Mouse (Mus musculus): ENCODE results near the gene 9030025P20Rik. TPM values are rescaled to one million over a fixed set of nuclear protein-coding genes. Genes with fewer than 3 reads are reported as not detected.
A peak's percentile ranks its signal among the peaks of the same experiment; 100 is the strongest.
"Not testable (repeated sequence)": the region's sequence is repeated elsewhere in the genome, so short reads cannot be mapped to it uniquely, and the experiment has no call there.

The 9030025P20Rik gene
- total and polyA plus RNA-seq, 2 experiments from 2014 or later, result 8.7 to 9.8 TPM

DNA sequence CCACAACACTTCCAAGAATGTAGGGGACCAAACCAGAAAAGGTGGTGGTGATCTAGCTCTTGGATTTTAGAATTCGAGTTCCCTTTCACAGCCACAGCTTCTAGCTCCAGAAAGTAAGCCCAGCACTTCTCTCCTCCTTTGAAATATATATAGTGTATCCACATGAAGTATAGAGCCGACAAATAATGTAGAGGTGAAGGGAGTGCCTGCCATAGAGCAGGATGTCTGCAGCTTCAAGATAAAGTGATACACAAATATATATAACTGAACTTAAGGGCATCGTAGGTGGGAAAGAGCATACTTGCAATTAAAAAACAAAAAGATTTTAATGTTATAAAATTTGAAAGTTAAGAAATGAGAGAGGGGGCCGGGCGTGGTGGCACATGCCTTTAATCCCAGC is 15.9 kb downstream of the 9030025P20Rik start:
- H3K9ac ChIP-seq (replicated peaks; ENCODE audit: low read length); H3K27ac ChIP-seq; H3K4me1 ChIP-seq (ENCODE audit: insufficient read depth, low read length); ATAC-seq; H3K36me3 ChIP-seq (ENCODE audit: insufficient read depth, low read length); H3K9me3 ChIP-seq (ENCODE audit: low read length); H3K4me3 ChIP-seq (ENCODE audit: low read length); H3K27me3 ChIP-seq (ENCODE audit: insufficient read depth, low read length); DNase-seq (ENCODE audit: low spot score); H3K4me2 ChIP-seq (ENCODE audit: low read depth, low read length): not testable (repeated sequence)
- no CpG with 5 or more reads among the region's 5 CpGs for WGBS

DNA sequence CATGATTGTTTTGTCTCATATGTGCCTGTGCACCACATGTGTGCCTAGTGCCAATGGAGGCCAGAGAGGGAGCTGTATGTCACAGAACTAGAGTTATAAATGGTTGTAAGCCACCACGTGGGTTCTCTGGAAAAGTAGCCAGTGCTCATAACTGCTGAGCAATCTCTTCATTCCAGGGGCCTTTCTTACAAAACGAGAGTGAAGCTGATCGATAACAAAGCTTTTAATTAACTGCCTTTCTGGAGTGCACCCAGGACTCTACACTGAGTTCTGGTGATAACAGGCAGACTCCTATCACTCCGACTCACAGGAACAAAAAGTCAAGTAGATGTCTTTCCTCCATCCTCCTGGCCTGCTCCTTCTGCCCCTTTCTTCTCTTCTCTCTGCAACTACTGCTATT is 21.8 kb downstream of the 9030025P20Rik start:
- not testable (repeated sequence) for H3K36me3 ChIP-seq (ENCODE audit: insufficient read depth, low read length); H3K4me3 ChIP-seq (ENCODE audit: low read length); H3K27me3 ChIP-seq (ENCODE audit: insufficient read depth, low read length); H3K27ac ChIP-seq; ATAC-seq; H3K4me2 ChIP-seq (ENCODE audit: low read depth, low read length); H3K9ac ChIP-seq (replicated peaks; ENCODE audit: low read length); H3K9me3 ChIP-seq (ENCODE audit: low read length); H3K4me1 ChIP-seq (ENCODE audit: insufficient read depth, low read length); DNase-seq (ENCODE audit: low spot score)
- no CpG with 5 or more reads among the region's 4 CpGs for WGBS

DNA sequence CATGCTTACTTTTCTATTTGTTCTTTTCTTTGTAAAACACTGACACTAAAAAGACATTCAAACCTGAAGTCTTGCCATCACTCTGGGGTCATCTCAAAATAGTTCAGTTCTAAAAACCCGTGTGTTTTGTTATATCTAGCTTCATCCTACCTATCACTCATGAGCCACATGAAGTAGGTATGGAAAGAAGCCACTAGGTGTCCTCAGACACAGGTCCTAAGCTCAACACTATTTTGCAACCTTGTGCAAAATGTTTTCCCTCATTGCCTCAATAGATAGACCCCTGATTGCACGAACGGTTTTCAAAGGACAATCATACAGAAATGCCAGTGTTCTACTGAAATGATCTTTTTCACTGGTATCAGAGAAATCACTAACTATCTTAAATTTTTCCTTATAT is 30.8 kb downstream of the 9030025P20Rik start:
- H3K4me1 ChIP-seq (ENCODE audit: insufficient read depth, low read length); H3K27ac ChIP-seq; H3K9me3 ChIP-seq (ENCODE audit: low read length); H3K4me3 ChIP-seq (ENCODE audit: low read length); DNase-seq (ENCODE audit: low spot score); ATAC-seq; H3K36me3 ChIP-seq (ENCODE audit: insufficient read depth, low read length); H3K4me2 ChIP-seq (ENCODE audit: low read depth, low read length); H3K27me3 ChIP-seq (ENCODE audit: insufficient read depth, low read length); H3K9ac ChIP-seq (replicated peaks; ENCODE audit: low read length): not testable (repeated sequence)
- no CpG with 5 or more reads among the region's 3 CpGs for WGBS

DNA sequence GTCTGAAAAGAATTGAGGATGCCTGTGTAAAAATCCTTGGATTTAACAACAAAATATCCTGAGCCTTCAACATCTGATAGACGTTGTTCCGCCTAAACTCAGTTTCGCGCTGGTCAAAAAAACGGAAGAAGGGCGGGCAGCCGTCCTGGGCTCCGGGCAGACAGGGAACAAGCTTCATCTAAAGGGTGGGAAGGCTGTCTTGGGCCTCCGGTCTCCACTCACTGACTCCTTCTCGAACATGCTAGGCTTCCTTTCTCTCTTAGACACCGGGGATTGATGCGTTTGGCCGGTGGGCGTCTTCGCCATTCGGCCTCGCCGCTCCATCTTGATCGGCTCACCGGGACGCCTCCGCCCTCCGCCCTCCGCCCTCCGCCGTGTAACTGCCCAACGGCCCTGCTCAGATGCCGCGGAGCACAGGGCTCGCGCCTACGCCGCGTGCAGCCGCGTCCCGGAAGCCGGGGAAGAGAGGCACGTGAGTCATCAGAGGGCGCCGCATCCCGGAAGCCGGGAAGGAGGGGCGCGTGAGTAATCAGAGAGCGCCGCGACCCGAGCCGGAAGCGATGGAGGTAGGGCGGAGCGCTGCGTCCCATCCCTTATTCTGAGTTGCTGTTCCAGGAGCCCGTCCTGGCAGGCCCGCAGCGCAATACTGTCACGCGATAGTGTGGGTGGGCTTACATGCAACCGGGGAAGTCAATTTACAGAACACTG is 31.6 kb downstream of the 9030025P20Rik start, which contains the start of gene Gm3435:
Gm3435 (plus strand) TSS at position 471 of the 708 bp plus-strand sequence.
- peak; percentile 99 for ATAC-seq
- H3K4me1 ChIP-seq (ENCODE audit: insufficient read depth, low read length); H3K36me3 ChIP-seq (ENCODE audit: insufficient read depth, low read length); H3K27ac ChIP-seq; H3K4me3 ChIP-seq (ENCODE audit: low read length); H3K4me2 ChIP-seq (ENCODE audit: low read depth, low read length); H3K9ac ChIP-seq (replicated peaks; ENCODE audit: low read length); H3K9me3 ChIP-seq (ENCODE audit: low read length); H3K27me3 ChIP-seq (ENCODE audit: insufficient read depth, low read length); DNase-seq (ENCODE audit: low spot score): not testable (repeated sequence)
- WGBS, result no CpG with 5 or more reads among the region's 60 CpGs

DNA sequence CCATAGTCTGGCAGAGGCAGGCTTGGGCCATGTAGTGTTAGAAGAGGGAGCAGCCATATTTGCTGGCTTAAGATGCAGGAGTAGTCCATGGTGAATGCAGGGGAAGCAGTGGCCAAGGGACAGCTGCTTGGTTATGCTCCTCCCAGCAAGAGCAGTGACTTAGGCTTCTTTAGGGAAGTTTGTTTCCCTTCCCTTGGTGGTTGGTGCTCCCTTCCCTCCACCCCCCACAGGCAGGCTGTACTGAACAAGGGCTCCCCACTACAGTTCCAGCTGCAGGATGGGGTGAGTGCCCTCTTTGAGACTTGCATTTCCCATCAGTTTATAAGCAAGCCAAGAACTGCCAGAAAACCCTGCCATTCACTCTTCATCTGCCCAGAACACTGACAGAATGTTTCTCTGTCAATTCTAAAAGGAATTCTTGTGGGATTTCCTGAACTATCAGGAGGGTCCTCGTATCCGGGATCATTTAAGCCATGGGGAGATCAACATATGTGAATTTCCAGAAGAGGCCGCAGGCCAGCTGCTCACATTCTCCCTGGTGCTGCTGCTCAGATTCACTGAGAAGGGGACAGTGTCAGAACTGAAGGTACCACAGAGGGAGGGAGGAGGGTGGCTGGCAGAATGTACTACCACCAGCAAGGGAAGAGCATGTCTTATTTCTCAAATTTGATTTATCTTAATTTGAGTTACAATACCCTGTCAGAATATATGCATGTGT is 43.4 kb downstream of the 9030025P20Rik start:
- WGBS, result 82% methylated on average over 3 of the region's 3 CpGs
- H3K9me3 ChIP-seq (ENCODE audit: low read length); DNase-seq (ENCODE audit: low spot score): not testable (repeated sequence)

DNA sequence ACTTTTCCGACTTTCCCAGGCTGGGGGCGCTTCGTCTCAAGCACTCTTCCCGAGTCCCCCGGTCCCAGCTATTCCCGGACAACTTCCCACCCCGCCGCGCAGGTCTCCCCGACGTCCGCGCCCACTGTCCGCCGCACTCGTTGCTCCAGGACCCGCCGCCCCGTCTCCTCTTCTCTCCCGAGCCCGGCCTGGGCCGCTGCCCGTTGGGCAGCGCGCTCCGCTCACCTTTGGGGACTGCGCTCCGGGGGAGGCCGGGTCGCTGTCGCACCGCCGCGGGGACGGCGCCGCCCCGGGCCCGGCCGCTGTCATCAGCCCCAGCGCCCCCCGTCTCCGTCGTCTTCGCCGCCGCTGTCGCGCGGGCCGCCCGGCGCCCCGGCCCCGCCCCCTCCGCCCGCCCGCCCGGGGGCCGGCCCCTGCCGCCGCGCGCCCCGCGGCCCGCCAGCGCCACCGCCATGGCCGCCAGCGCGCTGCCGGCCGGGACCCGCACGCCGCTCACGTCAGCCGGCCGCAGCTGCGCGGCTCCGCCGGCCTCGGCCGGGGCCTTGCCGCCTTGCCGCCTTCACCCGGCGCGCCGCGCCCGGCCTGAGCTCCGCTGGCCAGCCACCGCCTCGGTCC is 45.7 kb downstream of the 9030025P20Rik start:
- H3K9me3 ChIP-seq (ENCODE audit: low read length); DNase-seq (ENCODE audit: low spot score); H3K27me3 ChIP-seq (ENCODE audit: insufficient read depth, low read length); H3K36me3 ChIP-seq (ENCODE audit: insufficient read depth, low read length); H3K9ac ChIP-seq (replicated peaks; ENCODE audit: low read length); H3K4me3 ChIP-seq (ENCODE audit: low read length); H3K4me1 ChIP-seq (ENCODE audit: insufficient read depth, low read length); H3K4me2 ChIP-seq (ENCODE audit: low read depth, low read length); H3K27ac ChIP-seq: not testable (repeated sequence)
- WGBS, result no CpG with 5 or more reads among the region's 97 CpGs
- peak; percentile 83 for ATAC-seq

More for the DNA sequence above, 43.4 kb downstream of the 9030025P20Rik start:
- H3K27me3 ChIP-seq (ENCODE audit: insufficient read depth, low read length); H3K36me3 ChIP-seq (ENCODE audit: insufficient read depth, low read length); H3K4me1 ChIP-seq (ENCODE audit: insufficient read depth, low read length); ATAC-seq; H3K4me3 ChIP-seq (ENCODE audit: low read length); H3K9ac ChIP-seq (replicated peaks; ENCODE audit: low read length); H3K4me2 ChIP-seq (ENCODE audit: low read depth, low read length); H3K27ac ChIP-seq: not testable (repeated sequence)

DNA sequence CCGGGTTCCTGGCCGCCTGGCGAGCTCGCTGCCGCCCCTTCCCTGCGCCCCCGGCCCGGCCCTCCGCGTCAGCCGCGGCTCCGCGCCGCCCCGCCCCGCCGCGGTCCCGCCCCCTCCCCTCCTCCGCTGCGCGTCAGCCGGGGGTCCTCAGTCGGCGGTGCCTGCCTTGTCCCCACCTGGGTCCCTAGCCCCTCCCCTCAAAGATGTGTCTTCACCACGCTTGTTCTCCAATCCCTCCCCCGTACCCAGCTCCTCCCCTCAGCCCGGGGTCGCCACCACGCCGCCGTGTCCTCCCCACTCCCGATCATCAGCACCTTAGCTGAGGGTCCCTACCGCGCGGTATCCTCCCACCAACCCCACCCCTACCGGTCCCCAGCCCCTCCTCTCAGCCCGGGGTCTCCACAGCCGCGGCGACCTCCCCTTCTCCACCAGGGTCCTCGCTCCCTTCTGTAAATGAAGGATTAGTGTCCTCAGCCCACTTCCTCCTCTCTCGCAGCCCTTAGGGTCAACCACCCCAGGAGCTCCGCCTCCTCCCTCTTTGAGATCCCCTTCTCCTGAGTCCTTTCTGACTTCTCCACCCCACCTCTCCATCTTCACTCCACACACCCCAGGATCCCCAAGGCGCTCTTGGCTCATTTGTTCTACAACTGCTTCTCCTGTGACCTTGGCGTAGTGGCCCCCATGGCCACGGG is 46.4 kb downstream of the 9030025P20Rik start:
- no CpG with 5 or more reads among the region's 48 CpGs for WGBS
- not testable (repeated sequence) for H3K4me3 ChIP-seq (ENCODE audit: low read length); H3K9me3 ChIP-seq (ENCODE audit: low read length); H3K4me1 ChIP-seq (ENCODE audit: insufficient read depth, low read length); DNase-seq (ENCODE audit: low spot score); H3K27ac ChIP-seq; H3K4me2 ChIP-seq (ENCODE audit: low read depth, low read length); H3K27me3 ChIP-seq (ENCODE audit: insufficient read depth, low read length); H3K9ac ChIP-seq (replicated peaks; ENCODE audit: low read length); H3K36me3 ChIP-seq (ENCODE audit: insufficient read depth, low read length)
- ATAC-seq, result peak; percentile 89

DNA sequence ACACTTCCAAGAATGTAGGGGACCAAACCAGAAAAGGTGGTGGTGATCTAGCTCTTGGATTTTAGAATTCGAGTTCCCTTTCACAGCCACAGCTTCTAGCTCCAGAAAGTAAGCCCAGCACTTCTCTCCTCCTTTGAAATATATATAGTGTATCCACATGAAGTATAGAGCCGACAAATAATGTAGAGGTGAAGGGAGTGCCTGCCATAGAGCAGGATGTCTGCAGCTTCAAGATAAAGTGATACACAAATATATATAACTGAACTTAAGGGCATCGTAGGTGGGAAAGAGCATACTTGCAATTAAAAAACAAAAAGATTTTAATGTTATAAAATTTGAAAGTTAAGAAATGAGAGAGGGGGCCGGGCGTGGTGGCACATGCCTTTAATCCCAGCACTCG is 47.2 kb downstream of the 9030025P20Rik start:
- H3K4me2 ChIP-seq (ENCODE audit: low read depth, low read length); H3K9me3 ChIP-seq (ENCODE audit: low read length); H3K27ac ChIP-seq; H3K4me1 ChIP-seq (ENCODE audit: insufficient read depth, low read length); ATAC-seq; H3K27me3 ChIP-seq (ENCODE audit: insufficient read depth, low read length); H3K36me3 ChIP-seq (ENCODE audit: insufficient read depth, low read length); H3K9ac ChIP-seq (replicated peaks; ENCODE audit: low read length); DNase-seq (ENCODE audit: low spot score); H3K4me3 ChIP-seq (ENCODE audit: low read length): not testable (repeated sequence)
- no CpG with 5 or more reads among the region's 6 CpGs for WGBS

DNA sequence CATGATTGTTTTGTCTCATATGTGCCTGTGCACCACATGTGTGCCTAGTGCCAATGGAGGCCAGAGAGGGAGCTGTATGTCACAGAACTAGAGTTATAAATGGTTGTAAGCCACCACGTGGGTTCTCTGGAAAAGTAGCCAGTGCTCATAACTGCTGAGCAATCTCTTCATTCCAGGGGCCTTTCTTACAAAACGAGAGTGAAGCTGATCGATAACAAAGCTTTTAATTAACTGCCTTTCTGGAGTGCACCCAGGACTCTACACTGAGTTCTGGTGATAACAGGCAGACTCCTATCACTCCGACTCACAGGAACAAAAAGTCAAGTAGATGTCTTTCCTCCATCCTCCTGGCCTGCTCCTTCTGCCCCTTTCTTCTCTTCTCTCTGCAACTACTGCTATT is 53.1 kb downstream of the 9030025P20Rik start:
- H3K9me3 ChIP-seq (ENCODE audit: low read length); H3K27ac ChIP-seq; H3K4me3 ChIP-seq (ENCODE audit: low read length); H3K27me3 ChIP-seq (ENCODE audit: insufficient read depth, low read length); DNase-seq (ENCODE audit: low spot score); H3K4me1 ChIP-seq (ENCODE audit: insufficient read depth, low read length); ATAC-seq; H3K36me3 ChIP-seq (ENCODE audit: insufficient read depth, low read length); H3K9ac ChIP-seq (replicated peaks; ENCODE audit: low read length); H3K4me2 ChIP-seq (ENCODE audit: low read depth, low read length): not testable (repeated sequence)
- WGBS, result no CpG with 5 or more reads among the region's 4 CpGs
